Comparison of ENCODE assay signal across 8 mouse cellular contexts in the genomic region with DNA sequence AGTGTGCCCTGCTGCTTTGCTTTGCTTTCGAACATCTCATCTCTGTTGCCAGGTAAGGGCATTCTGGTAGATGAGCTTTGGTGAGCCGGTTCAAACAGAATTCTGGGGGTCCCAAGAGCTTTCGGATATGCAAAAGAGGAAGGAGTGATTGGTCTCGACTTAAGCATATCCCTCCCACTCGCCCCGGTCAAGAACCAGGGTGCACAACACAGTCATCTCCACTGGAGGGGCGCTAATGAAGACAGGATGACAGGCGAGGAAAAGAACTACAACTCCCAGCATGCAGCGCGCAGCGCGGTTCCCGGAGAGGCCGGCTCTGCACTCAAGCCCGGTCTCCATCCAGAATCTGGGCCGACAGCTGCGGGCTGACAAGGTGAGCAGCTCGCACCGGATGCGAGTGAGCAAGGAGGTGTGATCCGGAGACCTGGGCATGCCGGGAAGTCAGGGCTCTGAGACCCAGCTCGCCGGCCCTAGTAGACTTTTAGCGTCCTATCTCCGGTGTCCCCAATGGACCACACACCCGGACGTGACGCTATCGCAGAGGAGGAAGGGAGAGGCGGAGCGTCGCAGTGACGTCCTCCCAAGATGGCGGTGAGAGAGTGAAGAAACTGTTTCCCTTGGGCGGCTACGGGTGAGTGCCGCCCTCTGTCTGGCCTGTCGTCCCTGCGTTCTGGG. TPM values are rescaled to one million over a fixed set of nuclear protein-coding genes. Genes with fewer than 3 reads are reported as not detected.
DNase-seq lines count a peak whose midpoint lies in the region; ATAC-seq lines count a peak whose summit lies in the region.

A gene (plus strand): TSS at position 1 of the 675 bp plus-strand sequence.

- H3K9me3 ChIP-seq in heart, embryonic 10.5 days: no peaks in the 10 kb centered on the region
- no peaks in the 10 kb centered on the region for H3K9me3 ChIP-seq in kidney, embryonic 15.5 days (replicated peaks)

- WGBS in heart, embryonic 10.5 days: under 1% methylated on average over 40 of the region's 40 CpGs
- WGBS in kidney, embryonic 15.5 days: under 1% methylated on average over 40 of the region's 40 CpGs

- peak within 1 kb of the TSS; percentile 81 for H3K9ac ChIP-seq in kidney, embryonic 15.5 days

- H3K27ac ChIP-seq in heart, embryonic 10.5 days: peak within 1 kb of the TSS; percentile 97
- peak within 1 kb of the TSS; percentile 99 for H3K27ac ChIP-seq in kidney, embryonic 15.5 days

- DNase-seq in B cell, adult 2 months: peak; percentile 97 to 98
- DNase-seq in brain, adult 2 months (ENCODE audit: low read depth, low spot score): peak; percentile 98
- peak; percentile 99 for DNase-seq in heart, embryonic 10.5 days (ENCODE audit: low spot score)
- peak; percentile 92 for DNase-seq in liver
- peak; percentile 94 to 97 for DNase-seq in spleen, postnatal 4 days (ENCODE audit: low spot score in 2 of 2)

- peaks cover 9% of the 10 kb centered on the region; the same call in 1 of the 2 replicates for H3K4me1 ChIP-seq in heart, embryonic 10.5 days
- peaks cover 25% of the 10 kb centered on the region for H3K4me1 ChIP-seq in kidney, embryonic 15.5 days

- H3K27me3 ChIP-seq in heart, embryonic 10.5 days (ENCODE audit: insufficient read depth, poor library complexity, severe bottlenecking): peaks cover 14% of the 10 kb centered on the region
- peaks cover 9% of the 10 kb centered on the region; the same call in 1 of the 2 replicates for H3K27me3 ChIP-seq in kidney, embryonic 15.5 days

- H3K36me3 ChIP-seq in heart, embryonic 10.5 days: peaks cover 17% of the 10 kb centered on the region
- H3K36me3 ChIP-seq in kidney, embryonic 15.5 days: peaks cover 25% of the 10 kb centered on the region

- H3K4me3 ChIP-seq in heart, embryonic 10.5 days: peak within 1 kb of the TSS; percentile 94
- H3K4me3 ChIP-seq in kidney, embryonic 15.5 days (replicated peaks): peak within 1 kb of the TSS; percentile 90

- peak; percentile 89 for ATAC-seq in erythroblast, adult 5-6 weeks (replicated peaks; ENCODE audit: low FRiP score, poor library complexity, severe bottlenecking)
- ATAC-seq in kidney, embryonic 15.5 days (replicated peaks; ENCODE audit: low FRiP score): peak; percentile 95
- ATAC-seq in monocyte, adult 5-6 weeks (replicated peaks; ENCODE audit: insufficient number of reproducible peaks, low FRiP score, low TSS enrichment, poor library complexity, severe bottlenecking): peak; percentile 88

- H3K4me2 ChIP-seq in kidney, embryonic 15.5 days: peak within 1 kb of the TSS; percentile 96

RNA-seq across cellular contexts. Expression of the gene that starts here (rescaled TPM):
- 15.7 and 22.3 TPM in 2 replicates for total RNA-seq in erythroblast, adult 5-6 weeks (2015; ENCODE audit: low replicate concordance)
- total RNA-seq in erythroblast, adult 5-6 weeks (2017; ENCODE audit: low replicate concordance): 37.1 and 41.4 TPM in 2 replicates
- 24.9 and 25.6 TPM in 2 replicates for polyA plus RNA-seq in heart, embryonic 10.5 days (2016; fragmentation: Nextera tagmentation; extraction: Ambion mirVana)
- polyA plus RNA-seq in kidney, embryonic 15.5 days (2015; fragmentation: Nextera tagmentation; extraction: Ambion mirVana): 34.3 and 36.0 TPM in 2 replicates
- total RNA-seq in monocyte, adult 5-6 weeks (2017): 32.7 to 46.4 TPM (median 44.5 TPM) in 3 replicates

Comparison
In these comparisons a context has a peak if more than half of its experiments do, and no peak if none do; other contexts are left out.
1. Peak in every context shown above with its lines: DNase-seq, ATAC-seq, H3K4me3 ChIP-seq and H3K27ac ChIP-seq.